In genomic region chr1:138983064-138983463, GRCm38 (mm10) we compare ENCODE assay signal across 17 mouse cellular contexts. TPM values are rescaled to one million over a fixed set of nuclear protein-coding genes. Genes with fewer than 3 reads are reported as not detected.
DNase-seq lines count a peak whose midpoint lies in the region; ATAC-seq and TF ChIP-seq lines count a peak whose summit lies in the region.
"Had no signal": no experiment of that assay in that cellular context is flagged by ENCODE, and none has a peak within 500 bp of the region (broad histone marks: within the 10 kb centered on the region; RNA-seq: fewer than 3 reads in every experiment).

No protein-coding gene starts in this region.

- no peaks in the 10 kb centered on the region for H3K36me3 ChIP-seq in forebrain, embryonic 16.5 days (ENCODE audit: control insufficient read depth, insufficient read depth)
- H3K36me3 ChIP-seq in forebrain, embryonic 11.5 days (ENCODE audit: control insufficient read depth, insufficient read depth, low read length) = no peaks in the 10 kb centered on the region
- H3K36me3 ChIP-seq in heart, postnatal 0 days (replicated peaks; ENCODE audit: control insufficient read depth, insufficient read depth, low read length) = no peaks in the 10 kb centered on the region
- no peaks in the 10 kb centered on the region for H3K36me3 ChIP-seq in neural tube, embryonic 13.5 days
- H3K36me3 ChIP-seq: heart, embryonic 12.5 days; kidney, embryonic 15.5 days; liver, embryonic 13.5 days; lung, embryonic 15.5 days had no signal

- H3K4me3 ChIP-seq in forebrain, embryonic 16.5 days (replicated peaks; ENCODE audit: low read length) = no peak overlapping the region
- no peak overlapping the region for H3K4me3 ChIP-seq in forebrain, embryonic 11.5 days (ENCODE audit: low read depth, low read length)
- H3K4me3 ChIP-seq in heart, postnatal 0 days (ENCODE audit: low read depth, low read length) = peak overlapping the region; percentile 21
- H3K4me3 ChIP-seq in neural tube, embryonic 13.5 days = no peak overlapping the region
- H3K4me3 ChIP-seq: heart, embryonic 12.5 days; kidney, embryonic 15.5 days; left cerebral cortex, adult 2 months; liver, embryonic 13.5 days; lung, embryonic 15.5 days had no signal

- H3K9ac ChIP-seq in forebrain, embryonic 16.5 days (replicated peaks; ENCODE audit: low read depth, low read length) = no peak overlapping the region
- no peak overlapping the region for H3K9ac ChIP-seq in forebrain, embryonic 11.5 days (ENCODE audit: low read length)
- no peak overlapping the region for H3K9ac ChIP-seq in heart, postnatal 0 days (replicated peaks; ENCODE audit: low read depth, low read length)
- H3K9ac ChIP-seq in neural tube, embryonic 13.5 days = 0 out of 2 replicates have a peak overlapping the region, but pooled peaks have one; percentile 8
- H3K9ac ChIP-seq: heart, embryonic 12.5 days; kidney, embryonic 15.5 days; liver, embryonic 13.5 days; lung, embryonic 15.5 days had no signal

- H3K4me1 ChIP-seq in forebrain, embryonic 16.5 days (replicated peaks; ENCODE audit: control insufficient read depth, insufficient read depth, low read length) = peaks cover 5% of the 10 kb centered on the region
- no peaks in the 10 kb centered on the region for H3K4me1 ChIP-seq in forebrain, embryonic 11.5 days (replicated peaks; ENCODE audit: control insufficient read depth, insufficient read depth, low read length)
- H3K4me1 ChIP-seq in heart, postnatal 0 days (ENCODE audit: control insufficient read depth, insufficient read depth) = peaks cover 22% of the 10 kb centered on the region
- peaks cover 23% of the 10 kb centered on the region for H3K4me1 ChIP-seq in neural tube, embryonic 13.5 days (replicated peaks)

- TF ChIP-seq EP300 in heart, postnatal 0 days (IDR thresholded peaks at IDR 0.05; ENCODE audit: low read depth) = no peak

- no peaks in the 10 kb centered on the region for H3K9me3 ChIP-seq in forebrain, embryonic 16.5 days (ENCODE audit: control insufficient read depth, low read length)
- no peaks in the 10 kb centered on the region for H3K9me3 ChIP-seq in forebrain, embryonic 11.5 days (ENCODE audit: control insufficient read depth, low read length)
- H3K9me3 ChIP-seq in heart, postnatal 0 days (replicated peaks; ENCODE audit: control insufficient read depth, low read length) = no peaks in the 10 kb centered on the region
- H3K9me3 ChIP-seq in neural tube, embryonic 13.5 days = no peaks in the 10 kb centered on the region
- H3K9me3 ChIP-seq: heart, embryonic 12.5 days; kidney, embryonic 15.5 days; liver, embryonic 13.5 days; lung, embryonic 15.5 days had no signal

- H3K27ac ChIP-seq in forebrain, embryonic 16.5 days (ENCODE audit: low read length) = no peak overlapping the region
- no peak overlapping the region for H3K27ac ChIP-seq in forebrain, embryonic 11.5 days (ENCODE audit: low read depth, low read length)
- peak overlapping the region; percentile 82 for H3K27ac ChIP-seq in heart, postnatal 0 days (ENCODE audit: low read depth)
- no peak overlapping the region for H3K27ac ChIP-seq in neural tube, embryonic 13.5 days (replicated peaks)
- H3K27ac ChIP-seq: kidney, embryonic 15.5 days; liver, embryonic 13.5 days; lung, embryonic 15.5 days had no signal

- TF ChIP-seq CTCF in heart, postnatal 0 days (IDR thresholded peaks at IDR 0.05; ENCODE audit: low read depth) = no peak

- peak; percentile 22; the same call in 1 of the 2 replicates for ATAC-seq in forebrain, embryonic 16.5 days
- no peak for ATAC-seq in forebrain, embryonic 11.5 days (replicated peaks; ENCODE audit: low FRiP score)
- no peak for ATAC-seq in heart, postnatal 0 days (ENCODE audit: insufficient read depth, low read depth)
- ATAC-seq in neural tube, embryonic 13.5 days (ENCODE audit: low read depth) = peak; percentile 65; the same call in 1 of the 2 replicates

- intact Hi-C loops in heart, postnatal 10 days (cut with DNase I) = loop anchor here (5.0 kb wide), 1 partner anchor 126 kb away; the partner anchor contains the start of gene 2310009B15Rik

- no peak overlapping the region for H3K4me2 ChIP-seq in forebrain, embryonic 16.5 days (ENCODE audit: low read length)
- H3K4me2 ChIP-seq in forebrain, embryonic 11.5 days (ENCODE audit: low read depth, low read length, severe bottlenecking) = no peak overlapping the region
- peak overlapping the region; percentile 53 for H3K4me2 ChIP-seq in heart, postnatal 0 days (ENCODE audit: low read depth, low read length)
- H3K4me2 ChIP-seq in neural tube, embryonic 13.5 days = no peak overlapping the region
- H3K4me2 ChIP-seq: heart, embryonic 12.5 days; kidney, embryonic 15.5 days; liver, embryonic 13.5 days; lung, embryonic 15.5 days had no signal

- no peaks in the 10 kb centered on the region for H3K27me3 ChIP-seq in forebrain, embryonic 16.5 days (replicated peaks; ENCODE audit: control insufficient read depth, insufficient read depth, low read length)
- no peaks in the 10 kb centered on the region for H3K27me3 ChIP-seq in forebrain, embryonic 11.5 days (ENCODE audit: control insufficient read depth, insufficient read depth, low read length)
- no peaks in the 10 kb centered on the region for H3K27me3 ChIP-seq in heart, postnatal 0 days (ENCODE audit: control insufficient read depth, insufficient read depth, low read length)
- no peaks in the 10 kb centered on the region for H3K27me3 ChIP-seq in neural tube, embryonic 13.5 days
- H3K27me3 ChIP-seq: heart, embryonic 12.5 days; kidney, embryonic 15.5 days; liver, embryonic 13.5 days; lung, embryonic 15.5 days had no signal

- 43% methylated on average over 2 of the region's 2 CpGs for WGBS in forebrain, embryonic 16.5 days
- WGBS in forebrain, embryonic 11.5 days = 73% methylated on average over 2 of the region's 2 CpGs
- 33% methylated on average over 2 of the region's 2 CpGs for WGBS in heart, postnatal 0 days
- WGBS in neural tube, embryonic 13.5 days = 59% methylated on average over 2 of the region's 2 CpGs

- DNase-seq in forebrain, embryonic 11.5 days (ENCODE audit: low spot score) = no peak
- no peak for DNase-seq in heart, postnatal 0 days (ENCODE audit: low spot score)
- DNase-seq in heart, postnatal 10 days = no peak
- no peak for DNase-seq in neural tube, embryonic 10.5 days (ENCODE audit: extremely low spot score, low spot score)
- DNase-seq in right cerebral cortex, postnatal 4 days = no peak
- no peak for DNase-seq in adrenal gland, postnatal 25 days
- DNase-seq: cerebellum, adult 11-12 months; cerebellum, postnatal 36 days; gastrocnemius, postnatal 14 days; liver, embryonic 13.5 days; midbrain, embryonic 14.5 days had no signal

RNA-seq across cellular contexts. Expression of gene Dennd1b, which starts 19.8 kb away (rescaled TPM):
- 7.5 and 9.3 TPM in 2 replicates for polyA plus RNA-seq in forebrain, embryonic 16.5 days (2015; fragmentation: Nextera tagmentation; extraction: Ambion mirVana)
- 11.9 and 13.5 TPM in 2 replicates for polyA plus RNA-seq in forebrain, embryonic 11.5 days (2014; fragmentation: Nextera tagmentation; extraction: Ambion mirVana)
- 17.2 and 39.6 TPM in 2 replicates for total RNA-seq in heart, postnatal 0 days (2014; rRNA removed; ENCODE audit: low replicate concordance)
- polyA plus RNA-seq in heart, postnatal 0 days (2015; fragmentation: Nextera tagmentation; extraction: Ambion mirVana) = 10.3 and 11.1 TPM in 2 replicates
- total RNA-seq in heart, postnatal 10 days (2021) = 10 to 100 TPM; 25.6 to 26.1 TPM
- polyA plus RNA-seq in neural tube, embryonic 13.5 days (2015; fragmentation: Nextera tagmentation; extraction: Ambion mirVana) = 8.0 and 9.6 TPM in 2 replicates
- total RNA-seq in adrenal gland, postnatal 25 days (2021) = 27.8 and 30.9 TPM in 2 replicates

Comparison
In these comparisons a context has a peak if more than half of its experiments do, and no peak if none do; other contexts are left out.
1. ATAC-seq: peak in forebrain, embryonic 16.5 days (single experiment) and neural tube, embryonic 13.5 days (single experiment); none in forebrain, embryonic 11.5 days (single experiment) and heart, postnatal 0 days (single experiment).